Mouse (Mus musculus): ENCODE results near the gene Fyb2. TPM values are rescaled to one million over a fixed set of nuclear protein-coding genes. Genes with fewer than 3 reads are reported as not detected.
A peak's percentile ranks its signal among the peaks of the same experiment; 100 is the strongest.
"Not testable (repeated sequence)": the region's sequence is repeated elsewhere in the genome, so short reads cannot be mapped to it uniquely, and the experiment has no call there.

Fyb2 gene
- total RNA-seq, 2 experiments from 2014 or later: 2.4 to 2.5 TPM

DNA sequence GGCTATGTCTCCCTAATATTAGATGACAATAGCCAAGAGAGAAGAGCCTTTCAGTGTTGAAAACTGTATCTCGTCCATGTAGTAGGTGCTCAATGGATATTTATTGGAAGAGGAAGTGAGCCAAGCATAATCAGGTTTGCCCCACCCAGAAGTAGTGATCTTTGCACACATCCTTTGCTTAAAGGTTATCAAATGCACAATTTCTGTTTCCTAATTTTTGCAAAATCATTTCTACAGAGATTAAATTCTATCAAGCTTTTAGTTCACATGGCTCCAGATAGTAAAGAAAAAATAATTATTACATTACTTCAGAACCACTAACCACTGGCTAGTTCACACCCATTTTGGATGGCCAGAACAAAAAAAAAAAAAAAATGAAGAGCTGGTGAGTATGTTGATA is 28.6 kb downstream of the Fyb2 start:
- DNase-seq: no peak

DNA sequence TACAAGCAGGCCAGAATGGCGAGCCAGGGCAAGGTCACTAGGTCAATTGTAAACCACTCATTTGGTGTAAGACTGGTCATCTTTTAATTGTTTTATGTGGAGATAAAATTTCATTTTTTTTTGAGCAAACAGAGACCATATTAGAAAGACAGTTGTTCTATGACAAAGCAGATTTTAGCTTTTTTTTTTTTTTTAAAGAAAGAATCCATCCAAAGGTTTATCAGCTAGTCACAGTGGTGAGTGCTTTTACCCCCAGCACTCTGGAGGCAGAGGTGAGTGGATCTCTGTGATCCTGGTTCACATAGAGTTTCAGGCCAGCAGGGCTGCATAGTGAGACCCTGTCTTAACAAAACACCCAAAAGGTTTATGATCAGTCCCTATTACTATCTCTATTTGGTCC is 31.2 kb downstream of the Fyb2 start:
- DNase-seq: no peak

DNA sequence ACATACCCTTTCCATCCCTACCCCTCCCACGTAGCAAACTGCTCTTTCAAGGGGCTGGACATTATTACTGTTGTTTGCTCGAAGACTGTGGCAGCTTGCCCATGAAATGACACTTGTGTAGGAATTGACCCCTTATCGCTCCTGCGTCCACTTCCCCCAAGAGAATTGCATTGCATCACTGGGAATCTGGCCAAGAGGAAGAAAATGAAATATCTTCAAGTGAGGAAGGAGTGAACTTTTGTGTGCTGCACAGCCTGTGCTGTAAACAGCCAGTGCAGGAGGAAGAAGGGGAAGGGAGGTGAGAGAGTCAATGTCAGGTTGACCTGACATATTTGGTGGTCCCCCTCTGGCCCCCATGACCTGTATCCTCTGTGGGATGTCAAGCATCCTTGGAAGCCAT is 35.6 kb downstream of the Fyb2 start:
- DNase-seq: no peak

DNA sequence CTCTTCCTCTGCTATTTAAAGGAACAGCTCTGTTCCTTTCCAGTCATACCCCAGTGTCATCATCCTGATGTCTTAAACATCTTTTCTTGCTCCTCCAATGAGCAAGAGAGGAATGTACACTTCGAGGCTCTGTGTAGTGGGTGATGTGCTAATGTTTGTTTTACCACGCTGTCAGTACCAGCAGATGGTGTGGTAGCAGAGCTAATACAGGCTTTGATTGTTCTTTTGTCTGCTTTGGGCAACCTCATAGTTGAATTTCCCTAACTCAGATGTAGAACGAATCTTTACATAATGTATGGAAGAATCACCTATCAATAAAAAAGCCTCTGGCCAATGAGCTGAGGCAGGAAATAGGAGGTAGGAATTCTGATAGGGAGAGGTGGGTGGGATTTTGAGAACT is 36.0 kb downstream of the Fyb2 start:
- DNase-seq: no peak

DNA sequence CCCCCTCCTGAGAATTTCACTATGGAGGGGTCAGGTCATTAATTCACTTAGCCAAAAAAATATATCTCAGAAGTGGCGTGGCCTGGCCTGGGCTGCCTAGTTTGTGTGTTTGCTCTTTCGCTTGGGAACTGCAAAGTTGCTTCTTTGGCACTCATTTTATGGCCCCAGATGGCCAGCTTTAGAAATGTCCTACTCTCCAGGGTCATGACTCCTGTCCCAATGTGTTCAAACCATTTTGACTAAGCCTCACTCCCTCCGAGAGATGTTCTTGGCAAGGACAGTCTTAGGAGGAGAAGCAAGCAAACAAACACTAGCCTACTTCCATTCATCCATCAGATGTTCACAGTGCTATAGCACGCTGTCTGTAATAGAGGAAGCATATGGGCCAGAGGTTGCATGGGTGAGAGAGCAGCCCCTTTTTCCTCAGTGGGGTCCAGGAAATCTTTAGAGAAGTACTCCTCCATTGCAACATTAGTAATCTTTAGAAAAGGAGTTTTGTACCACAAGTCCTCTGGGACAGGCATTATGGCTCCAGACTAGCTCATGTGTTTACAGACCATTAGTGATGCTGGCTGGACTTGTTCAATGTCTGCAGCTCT is 38.1 kb downstream of the Fyb2 start:
- no peak for DNase-seq

DNA sequence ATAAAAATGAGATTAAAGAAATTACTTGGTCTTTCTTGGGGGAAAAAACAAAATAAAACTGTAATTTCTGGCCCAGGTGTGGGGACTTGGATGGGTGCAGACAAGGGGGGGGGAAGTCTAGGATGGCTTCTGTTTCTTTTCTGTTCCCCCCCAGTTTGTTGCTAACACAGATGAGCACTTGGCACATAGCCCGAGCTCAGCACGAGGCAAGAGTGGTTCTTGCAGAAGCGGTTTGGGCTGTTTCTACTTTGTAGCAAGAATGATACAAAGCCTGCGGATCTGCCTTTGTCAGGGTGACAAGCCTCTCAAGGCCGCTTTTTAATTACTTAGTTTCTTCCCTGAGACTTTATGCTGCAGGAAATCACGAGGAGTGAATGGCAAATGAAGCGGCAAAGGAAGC is 43.4 kb downstream of the Fyb2 start:
- DNase-seq: no peak

DNA sequence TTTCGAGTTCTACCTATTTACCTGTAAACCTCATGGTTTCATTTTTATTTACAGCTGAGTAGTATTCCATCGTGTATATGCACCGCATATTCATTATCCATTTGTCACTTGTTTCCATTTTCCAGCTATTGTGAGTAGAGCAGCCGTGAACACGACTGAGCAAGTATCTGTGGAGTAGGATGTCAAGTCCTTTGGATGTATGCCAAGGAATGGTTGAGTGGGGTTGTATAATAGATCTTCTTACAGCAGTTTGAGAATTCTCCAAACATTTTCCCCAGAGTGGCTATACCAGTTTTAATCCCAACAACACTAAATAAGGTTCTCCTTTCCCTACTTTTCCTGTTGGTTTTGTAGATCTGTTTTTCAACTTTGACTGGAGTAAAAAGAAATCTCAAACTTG is 48.2 kb downstream of the Fyb2 start:
- DNase-seq: no peak

DNA sequence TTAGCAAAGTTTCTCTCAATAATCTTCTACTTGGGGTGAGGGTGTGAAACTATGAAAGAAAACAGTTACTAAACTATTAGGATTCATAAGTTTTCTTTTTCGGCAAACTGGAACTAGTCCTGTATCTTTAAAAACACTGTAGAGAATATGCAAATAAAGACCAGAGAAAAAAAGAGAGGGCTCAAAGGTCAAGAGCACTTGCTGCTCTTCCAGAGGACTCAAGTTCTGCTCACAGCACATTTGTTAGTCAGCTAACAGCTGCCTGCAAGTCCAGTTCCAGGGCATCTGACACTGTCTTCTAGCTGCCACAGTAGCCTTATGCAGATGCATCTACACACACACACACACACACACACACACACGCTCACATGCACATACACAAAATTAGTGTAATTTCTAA is 59.4 kb downstream of the Fyb2 start:
- no peak for DNase-seq

DNA sequence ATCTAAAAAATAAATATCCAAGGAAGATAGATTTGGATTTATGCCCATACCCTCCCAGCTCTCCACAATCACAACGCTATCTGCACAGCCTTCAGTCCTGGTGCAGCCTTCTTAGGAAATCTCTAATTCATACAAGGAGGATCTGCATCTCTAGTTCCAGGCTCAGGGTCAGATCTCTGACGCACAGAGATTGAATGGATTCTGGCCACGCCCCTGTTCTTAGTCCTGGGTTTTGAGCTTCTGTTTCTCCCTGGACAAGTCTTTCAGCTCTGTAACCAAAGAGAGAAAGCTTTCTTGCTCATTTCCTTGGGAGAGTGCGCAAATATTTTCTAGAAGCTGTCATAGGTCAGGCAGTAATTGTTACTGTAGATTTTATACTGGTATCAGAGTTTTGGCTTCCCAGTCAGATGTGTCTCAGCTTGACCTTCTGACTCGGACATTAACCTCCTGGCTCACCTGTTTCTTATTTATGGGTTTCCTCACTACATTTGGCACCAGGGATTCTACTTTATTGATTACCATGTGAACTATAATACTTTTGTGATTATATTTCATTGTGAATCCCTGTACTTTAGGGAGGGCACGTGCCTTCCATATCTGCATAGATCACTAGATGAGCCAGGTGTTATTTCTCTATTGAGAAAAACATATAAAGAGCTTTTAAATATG is 62.0 kb downstream of the Fyb2 start:
- DNase-seq: no peak

DNA sequence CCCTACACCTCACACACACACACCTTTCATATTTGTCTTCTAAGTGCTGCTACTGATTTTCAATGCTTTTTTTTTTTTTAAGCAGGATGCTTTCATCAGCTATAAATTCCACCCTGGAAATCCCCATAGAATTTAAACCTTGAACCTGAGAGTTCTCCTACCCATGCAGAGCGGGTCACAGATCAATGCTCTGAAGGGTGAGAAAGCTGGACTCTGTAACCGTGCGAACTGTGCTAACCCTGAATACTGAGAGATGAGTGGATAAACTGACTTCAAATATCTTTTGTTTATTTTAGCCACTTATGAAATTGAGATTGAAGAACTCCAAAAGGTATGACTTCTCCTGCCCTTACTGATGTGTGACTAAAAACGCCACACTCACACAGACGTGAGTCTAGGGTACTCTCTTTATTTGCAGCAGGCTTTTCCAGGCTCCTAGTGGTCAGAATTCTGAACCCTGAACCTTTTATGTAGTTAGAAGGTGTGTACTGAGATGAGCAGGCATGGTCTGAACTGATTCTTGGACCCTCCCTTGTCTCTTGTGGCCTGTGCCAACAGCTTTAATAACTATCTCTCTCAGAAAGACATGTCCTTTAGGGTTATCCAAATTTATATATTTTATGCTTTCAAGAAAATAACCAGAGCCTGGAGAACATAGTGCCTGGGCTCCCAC is 72.8 kb downstream of the Fyb2 start:
- DNase-seq: no peak

DNA sequence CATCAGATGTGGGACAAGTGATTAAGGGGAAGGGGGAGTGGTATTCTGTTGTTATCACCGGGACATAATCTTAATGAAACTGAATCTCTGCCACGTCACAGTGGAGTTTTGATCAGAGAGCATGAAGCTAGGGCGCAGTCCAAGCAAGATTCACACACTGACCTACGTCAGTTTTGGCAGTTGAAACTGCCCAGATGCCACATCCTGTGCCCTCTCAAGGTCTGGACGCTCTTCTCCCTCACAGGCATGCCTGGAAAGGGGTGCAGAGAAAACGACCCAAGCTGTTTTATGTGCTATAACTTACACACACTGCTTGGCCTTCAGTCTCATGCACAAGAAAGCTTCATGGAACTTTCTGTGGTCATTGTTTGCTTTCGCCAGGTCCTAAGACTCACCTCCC is 74.4 kb downstream of the Fyb2 start:
- DNase-seq: no peak

DNA sequence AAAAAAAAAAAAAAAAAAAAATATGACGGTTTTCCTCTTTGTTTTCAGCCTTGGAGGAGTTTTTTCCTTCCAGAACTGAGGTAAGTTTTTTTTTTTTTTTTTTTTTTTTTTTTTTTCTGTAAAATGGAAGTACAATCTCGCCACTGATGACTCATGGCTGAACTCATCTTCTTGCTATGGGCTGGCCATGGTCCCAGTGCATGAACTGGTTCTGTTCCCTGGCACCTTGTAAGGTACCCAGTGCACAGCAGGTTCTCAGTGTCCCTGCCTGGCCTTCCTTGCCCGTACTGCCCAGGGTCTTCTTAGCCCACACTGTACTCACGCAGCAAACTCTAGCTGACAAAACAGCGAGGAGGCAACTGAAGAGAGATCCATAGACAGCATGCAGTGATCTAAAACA is 74.8 kb downstream of the Fyb2 start:
- DNase-seq: no peak

DNA sequence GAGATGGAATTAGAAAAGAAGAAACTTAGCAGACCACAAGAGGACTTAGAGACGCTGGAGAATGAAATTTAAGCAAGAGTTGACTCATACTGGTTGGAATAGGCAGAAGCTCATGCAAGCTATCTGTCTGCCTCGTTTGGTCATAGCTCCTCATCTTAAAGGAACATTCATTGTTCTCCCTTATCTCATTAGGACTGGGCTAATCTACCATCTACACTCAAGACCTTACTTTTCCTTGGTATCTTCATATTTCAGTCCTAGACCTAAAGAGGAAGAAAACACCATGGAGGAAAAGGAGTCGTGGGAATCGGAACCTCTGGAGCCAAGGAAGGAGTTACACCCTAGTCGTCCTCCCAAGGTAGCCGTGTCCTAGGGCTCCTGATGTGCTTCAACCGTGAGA is 75.5 kb downstream of the Fyb2 start:
- no peak for DNase-seq

DNA sequence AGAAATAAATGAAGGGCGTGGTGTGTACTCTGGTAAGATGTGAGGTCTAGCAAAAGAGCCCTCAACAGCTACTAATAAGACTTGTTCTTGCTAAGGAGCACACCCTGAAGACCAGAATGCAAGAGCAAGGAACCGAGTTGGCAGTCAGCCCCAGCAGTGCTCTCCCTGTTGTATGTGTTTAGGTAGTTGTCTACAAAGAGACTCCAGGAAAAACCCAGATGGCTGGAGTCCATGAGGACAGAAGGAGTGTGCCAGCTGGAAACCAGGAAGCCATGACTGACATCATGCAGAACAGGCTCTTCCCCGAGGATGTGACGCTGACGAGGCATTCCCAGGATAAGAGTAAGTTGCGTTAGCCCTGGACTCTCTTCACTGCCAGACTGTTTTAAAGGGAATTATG is 76.8 kb downstream of the Fyb2 start:
- peak; percentile 33 to 56 for DNase-seq

DNA sequence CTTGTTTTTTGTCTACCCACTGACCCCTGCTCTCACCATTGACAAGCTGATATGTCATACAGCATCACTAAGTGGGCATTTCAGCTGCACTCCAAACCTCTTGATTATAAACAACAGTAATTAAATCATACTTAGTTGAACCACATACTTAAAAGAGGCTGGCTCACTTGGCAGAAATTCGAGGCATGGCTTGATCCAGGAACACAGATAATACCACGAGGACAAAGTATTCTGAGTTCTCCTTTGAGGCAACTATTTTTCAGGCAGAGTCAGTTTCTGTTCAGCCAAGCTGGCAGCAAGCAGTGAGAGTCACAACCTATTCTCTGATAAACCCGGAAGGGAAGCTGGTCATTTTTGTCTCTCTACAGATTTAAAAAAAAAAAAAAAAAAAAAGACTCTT is 77.4 kb downstream of the Fyb2 start:
- no peak for DNase-seq

DNA sequence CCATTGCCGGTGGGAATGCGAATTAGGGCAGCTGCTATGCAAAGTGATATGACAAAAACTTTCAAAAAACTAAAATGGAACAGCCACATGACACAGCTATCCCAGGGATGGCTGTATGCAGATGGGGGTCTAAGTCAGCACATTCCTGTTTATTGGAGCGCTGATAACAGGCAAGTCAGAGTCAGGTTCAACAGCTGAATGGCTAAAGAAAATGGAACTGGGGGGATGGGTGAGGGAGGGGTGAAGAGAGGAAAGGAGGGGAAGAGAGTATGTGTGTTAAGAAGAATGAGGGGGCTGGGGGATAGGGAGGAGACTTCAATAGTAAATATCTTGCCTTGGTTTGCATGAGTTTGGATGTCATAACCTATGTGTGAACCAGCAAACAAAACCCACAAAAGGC is 79.0 kb downstream of the Fyb2 start:
- no peak for DNase-seq

DNA sequence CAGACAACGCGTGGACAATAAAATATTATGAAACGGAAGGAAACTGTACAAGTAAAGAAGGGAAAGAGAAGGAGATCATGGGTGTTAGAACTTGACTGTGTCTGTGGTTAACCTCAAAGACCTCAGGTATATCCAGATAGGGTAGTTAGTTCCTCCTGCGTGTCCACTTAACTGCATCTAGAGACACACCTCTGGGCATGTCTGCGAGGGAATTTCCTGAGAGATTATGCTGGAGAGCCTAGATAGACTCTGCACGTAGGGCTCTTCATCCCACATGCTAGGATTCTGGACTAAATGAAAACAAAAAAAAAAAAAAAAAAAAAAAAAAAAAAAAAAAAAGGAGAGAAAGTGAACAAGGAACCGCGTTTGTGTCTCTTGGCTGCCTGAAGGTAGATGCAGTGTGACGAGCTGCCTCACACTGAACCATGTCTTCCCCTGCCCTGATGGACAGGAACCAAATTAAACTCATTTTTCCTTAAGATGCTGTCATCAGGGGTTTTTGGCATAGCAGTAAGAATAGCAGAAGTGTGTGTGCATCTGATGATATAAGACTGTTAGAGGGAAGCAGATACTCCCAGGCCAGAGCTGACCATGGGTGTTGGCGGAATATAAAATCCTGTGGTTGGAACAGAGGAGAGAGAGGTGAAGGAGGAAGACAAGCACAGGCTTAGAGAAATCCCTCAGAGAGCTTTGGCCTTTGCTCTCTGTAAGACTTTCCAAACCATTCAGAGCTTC is 80.1 kb downstream of the Fyb2 start:
- no peak for DNase-seq

DNA sequence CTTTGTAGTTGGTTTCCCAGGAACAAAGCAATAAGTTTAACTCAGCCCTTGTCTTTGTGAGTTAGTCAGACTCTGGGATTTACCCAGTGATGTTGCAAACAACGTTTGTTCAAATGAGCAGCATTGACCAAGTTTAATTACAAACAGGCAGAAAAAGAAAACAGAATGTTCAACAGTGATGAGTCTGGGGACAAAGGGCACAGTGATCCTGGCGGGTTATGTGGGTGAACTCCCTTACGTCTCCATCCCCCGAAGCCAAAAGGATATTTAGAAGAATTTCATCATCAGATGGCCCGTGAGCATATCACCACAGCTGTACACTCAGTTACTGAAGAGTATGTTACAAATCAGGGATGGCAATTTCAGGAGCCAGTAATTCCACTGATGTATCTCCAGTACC is 86.4 kb downstream of the Fyb2 start:
- no peak for DNase-seq

DNA sequence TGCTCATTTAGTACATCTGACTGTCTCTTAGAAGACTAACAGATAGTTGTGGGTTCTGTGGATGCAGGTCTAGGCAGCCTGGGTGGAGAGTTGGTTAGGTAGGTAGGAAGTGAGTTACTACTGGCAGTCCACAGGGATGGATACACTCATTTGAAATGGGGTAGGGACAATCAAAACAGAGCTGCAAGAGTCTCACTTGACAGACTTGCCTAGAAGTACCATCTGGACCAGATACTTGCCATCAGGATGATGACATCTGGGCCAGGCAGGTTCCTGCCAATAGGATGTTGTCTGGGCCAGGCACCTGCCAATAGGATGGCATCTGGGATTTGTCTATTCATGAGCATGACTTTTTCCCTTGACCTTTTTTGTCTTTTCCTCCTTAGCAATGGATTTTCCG is 88.5 kb downstream of the Fyb2 start:
- DNase-seq: no peak

DNA sequence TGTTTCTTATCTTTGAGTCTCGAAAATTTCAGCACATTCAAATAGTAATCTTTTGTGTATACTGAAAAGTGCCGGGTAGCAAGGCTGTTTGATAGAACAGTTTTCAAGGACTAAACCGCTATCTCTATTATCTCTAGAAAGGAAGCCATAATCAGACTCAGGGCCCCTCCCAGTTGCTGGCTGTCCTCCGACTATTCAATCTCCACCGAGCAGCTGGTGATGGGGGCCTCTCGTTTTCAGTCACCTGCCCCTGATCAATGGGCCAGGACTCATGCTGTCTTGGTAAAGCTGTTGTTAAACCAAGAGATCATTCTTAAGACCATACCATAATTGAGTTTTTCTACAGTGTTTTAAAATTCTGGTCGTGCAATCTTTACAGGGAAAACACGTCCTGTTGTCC is 90.9 kb downstream of the Fyb2 start:
- no peak for DNase-seq

DNA sequence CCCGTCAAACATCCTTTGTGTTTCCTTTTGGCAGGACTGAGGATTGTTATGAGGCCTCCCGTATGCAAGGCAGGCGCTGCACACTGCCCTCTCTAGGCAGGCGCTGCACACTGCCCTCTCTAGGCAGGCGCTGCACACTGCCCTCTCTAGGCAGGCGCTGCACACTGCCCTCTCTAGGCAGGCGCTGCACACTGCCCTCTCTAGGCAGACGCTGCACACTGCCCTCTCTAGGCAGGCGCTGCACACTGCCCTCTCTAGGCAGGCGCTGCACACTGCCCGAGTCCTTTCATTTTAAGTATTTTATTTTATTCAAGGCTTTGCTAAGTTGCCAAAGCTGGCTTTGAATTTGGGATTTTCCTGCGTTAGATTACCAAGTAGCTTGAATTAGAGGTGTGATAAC is 91.4 kb downstream of the Fyb2 start:
- DNase-seq: not testable (repeated sequence)

DNA sequence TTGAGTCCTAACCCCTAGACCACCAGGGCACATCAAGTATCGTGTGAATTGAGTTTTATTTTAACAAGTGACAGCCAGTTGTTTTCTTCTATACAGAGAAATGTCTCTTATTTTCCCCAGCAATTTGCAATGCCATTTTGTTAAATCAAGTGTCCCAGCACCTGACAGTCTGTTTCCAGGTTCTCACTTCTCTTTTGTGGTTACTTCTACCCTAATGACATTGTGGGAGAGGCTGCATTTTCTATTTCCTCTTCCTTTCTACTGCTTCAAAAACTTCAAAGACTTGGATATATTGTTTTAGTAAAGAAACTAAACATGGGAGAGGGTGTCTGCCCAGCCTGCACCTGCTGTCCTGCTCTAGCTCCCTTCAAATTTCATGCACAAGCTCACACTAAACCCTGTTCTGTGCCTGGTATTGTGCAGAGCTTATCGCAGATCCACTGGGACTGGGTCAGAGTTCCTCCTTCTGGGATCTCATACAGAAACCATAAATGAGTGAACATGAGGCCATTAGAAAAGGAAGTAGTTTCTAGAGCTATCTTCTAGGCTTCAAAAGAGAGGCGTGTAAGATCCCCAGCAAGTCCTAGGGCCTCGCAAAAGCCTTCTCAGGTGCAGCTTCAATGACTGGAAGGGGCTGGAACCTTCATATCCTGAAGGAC is 94.2 kb downstream of the Fyb2 start:
- DNase-seq: no peak

DNA sequence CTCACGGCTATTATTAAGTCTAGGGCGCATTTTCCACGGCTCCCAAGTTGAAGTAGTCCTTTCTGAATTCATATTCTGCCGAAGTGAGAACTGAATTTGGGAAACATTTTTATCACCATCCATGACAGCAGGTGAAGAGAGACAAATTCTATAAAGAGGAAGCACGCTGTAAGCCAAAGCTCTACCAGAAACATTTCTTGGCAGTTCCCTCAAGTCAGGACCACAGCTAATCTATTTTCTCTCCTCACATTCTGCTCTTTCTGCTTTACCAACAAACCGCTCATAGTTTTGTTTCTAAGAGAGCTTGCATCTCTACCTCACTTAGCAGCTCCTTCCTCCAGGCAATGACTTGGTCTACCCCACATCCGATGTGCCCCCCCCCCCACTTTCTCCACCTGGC is 100.5 kb downstream of the Fyb2 start:
- no peak for DNase-seq

Measured in layer of hippocampus, postnatal 36 days (tissue).